Mouse (Mus musculus) liver, postnatal 0 days (tissue): ENCODE results near the gene Pgk1. TPM values are rescaled to one million over a fixed set of nuclear protein-coding genes. Genes with fewer than 3 reads are reported as not detected.

Experiments
- ATAC-seq: fragments of 200-750 bp; cut with Nextera tagmentation; 2 replicates; pipeline ENCODE4 v1.8.0; 2017; ENCODE audit warnings: mild to moderate bottlenecking, moderate library complexity
- DNase-seq: peaks from one replicate; pipeline ENCODE4 v3.0.0-alpha.2; 2016
- H3K27ac ChIP-seq: fragments of 300-500 bp; sonication (generic); 2 replicates; pipeline ENCODE4 v1.5.1; 2014; ENCODE audit warnings: antibody characterized with exemption, moderate library complexity, mild to moderate bottlenecking, low read depth
- H3K27me3 ChIP-seq: fragments of 300-500 bp; sonication (generic); 2 replicates; pipeline ENCODE4 v1.6.1; 2014; ENCODE audit warnings: low read length, control low read depth, mixed read lengths; ENCODE audit not compliant: insufficient read depth
- H3K36me3 ChIP-seq: fragments of 300-500 bp; sonication (generic); replicated peaks from 2 replicates; pipeline ENCODE4 v1.6.1; 2014; ENCODE audit warnings: mild to moderate bottlenecking, control low read depth, low read length, moderate library complexity, mixed read lengths; ENCODE audit not compliant: insufficient read depth
- H3K4me1 ChIP-seq: fragments of 300-500 bp; sonication (generic); 2 replicates; pipeline ENCODE4 v1.6.1; 2014; ENCODE audit warnings: antibody characterized with exemption, mild to moderate bottlenecking, control low read depth; ENCODE audit not compliant: insufficient read depth
- H3K4me2 ChIP-seq: fragments of 300-500 bp; sonication (generic); 2 replicates; pipeline ENCODE4 v1.6.1; 2014; ENCODE audit warnings: low read depth, mild to moderate bottlenecking, low read length, moderate library complexity, mixed read lengths
- H3K4me3 ChIP-seq: fragments of 300-500 bp; sonication (generic); 2 replicates; pipeline ENCODE4 v1.5.1; 2014; ENCODE audit warnings: low read depth, low read length
- H3K9ac ChIP-seq: fragments of 300-500 bp; sonication (generic); replicated peaks from 2 replicates; pipeline ENCODE4 v1.6.1; 2014; ENCODE audit warnings: mild to moderate bottlenecking, moderate library complexity
- H3K9me3 ChIP-seq: fragments of 300-500 bp; sonication (generic); 2 replicates; pipeline ENCODE4 v1.6.1; 2016; ENCODE audit warnings: mild to moderate bottlenecking, control low read depth, low read length, mixed read lengths
- CTCF ChIP-seq: sonication (generic); IDR thresholded peaks from 2 replicates; pipeline ENCODE4 v1.5.1; 2016; ENCODE audit warnings: antibody characterized with exemption, low read depth
- EP300 ChIP-seq: IDR thresholded peaks from 2 replicates; pipeline ENCODE4 v1.6.1; 2016; ENCODE audit warnings: antibody characterized with exemption, low read depth, mild to moderate bottlenecking
- WGBS: fragments of 180-500 bp; shearing (Covaris S2); extraction: QIAGEN DNeasy Blood & Tissue Kit; methylation state at CpG from one replicate; pipeline ENCODE4 v1.1.7; 2014; ENCODE audit not compliant: insufficient replicate concordance; 5-methylcytosine and 5-hydroxymethylcytosine counted together
- polyA plus RNA-seq: library from polyadenylated mRNA; unstranded; fragments of >200 nt; fragmentation: Nextera tagmentation; extraction: Ambion mirVana; gene quantifications from 2 replicates; pipeline ENCODE4 v1.2.1, GENCODE M21; 2015

The Pgk1 gene
- polyA plus RNA-seq, 1 experiment from 2014 or later: 201 TPM

GRCm38 (mm10) chrX:106197308-106197707 lies 10.4 kb downstream of the Pgk1 start:
- DNase-seq: no peak
- TF ChIP-seq CTCF (peak; percentile 53), EP300 (no peak)
- Histone ChIP-seq H3K27me3 (no peaks in the 10 kb centered on the region), H3K27ac (no peak overlapping the region), H3K4me3 (no peak overlapping the region), H3K4me1 (no peaks in the 10 kb centered on the region), H3K36me3 (peaks cover 16% of the 10 kb centered on the region), H3K9me3 (no peaks in the 10 kb centered on the region), H3K4me2 (no peak overlapping the region), H3K9ac (no peak overlapping the region)
- no peak for ATAC-seq
- WGBS: 64% methylated on average over 5 of the region's 5 CpGs

GRCm38 (mm10) chrX:106198904-106199303 lies 12.0 kb downstream of the Pgk1 start:
- H3K36me3 ChIP-seq: peaks cover 12% of the 10 kb centered on the region

GRCm38 (mm10) chrX:106209100-106209499 lies 22.2 kb downstream of the Pgk1 start:
- Histone ChIP-seq H3K4me3 (no peak overlapping the region), H3K27ac (no peak overlapping the region), H3K27me3 (no peaks in the 10 kb centered on the region), H3K36me3 (no peaks in the 10 kb centered on the region), H3K9ac (no peak overlapping the region), H3K4me2 (no peak overlapping the region), H3K9me3 (no peaks in the 10 kb centered on the region), H3K4me1 (no peaks in the 10 kb centered on the region)
- DNase-seq: no peak
- ATAC-seq: no peak
- no peak for TF ChIP-seq EP300
- WGBS: 87% methylated on average over 2 of the region's 2 CpGs

More at GRCm38 (mm10) chrX:106198904-106199303, 12.0 kb downstream of the Pgk1 start:
- Histone ChIP-seq H3K4me1 (no peaks in the 10 kb centered on the region), H3K9ac (no peak overlapping the region), H3K4me2 (no peak overlapping the region), H3K27me3 (no peaks in the 10 kb centered on the region), H3K4me3 (no peak overlapping the region), H3K9me3 (no peaks in the 10 kb centered on the region), H3K27ac (no peak overlapping the region)
- DNase-seq (no peak), ATAC-seq (no peak)
- peak; percentile 47 for TF ChIP-seq CTCF
- no peak for TF ChIP-seq EP300
- 67% methylated on average over 5 of the region's 5 CpGs for WGBS

GRCm38 (mm10) chrX:106219171-106220032 lies 32.5 kb downstream of the Pgk1 start:
- Histone ChIP-seq H3K9ac (peak overlapping the region; percentile 67), H3K27ac (no peak overlapping the region), H3K9me3 (no peaks in the 10 kb centered on the region), H3K4me3 (peak overlapping the region; percentile 67), H3K4me2 (peak overlapping the region; percentile 82), H3K36me3 (no peaks in the 10 kb centered on the region), H3K27me3 (no peaks in the 10 kb centered on the region), H3K4me1 (no peaks in the 10 kb centered on the region)
- 18% methylated on average over 47 of the region's 60 CpGs for WGBS
- peak; percentile 91 for ATAC-seq
- peak; percentile 68 for DNase-seq
- TF ChIP-seq CTCF: no peak
- no peak for TF ChIP-seq EP300

- DNase-seq (no peak), ATAC-seq (no peak)
- 92% methylated on average over 25 of the region's 25 CpGs for WGBS
- no peaks in the 10 kb centered on the region for H3K36me3 ChIP-seq
- peak within 1 kb of the TSS; percentile 67 for H3K4me3 ChIP-seq
- H3K9me3 ChIP-seq: no peaks in the 10 kb centered on the region
- H3K27me3 ChIP-seq: no peaks in the 10 kb centered on the region
- peak within 1 kb of the TSS; percentile 82 for H3K4me2 ChIP-seq
- H3K9ac ChIP-seq: no peak within 1 kb of the TSS
- TF ChIP-seq CTCF (no peak), EP300 (no peak)
- no peak within 1 kb of the TSS for H3K27ac ChIP-seq
- no peaks in the 10 kb centered on the region for H3K4me1 ChIP-seq
Observed at GRCm38 (mm10) chrX:106221058-106221457, 34.2 kb downstream of the Pgk1 start, which contains the start of gene Taf9b. Taf9b (minus strand) TSS chrX:106221158.

Other genes with a start within 250 kb of the Pgk1 start
- 21.7 and 22.3 TPM in 2 replicates for gene Magt1, start 175.2 kb upstream of the Pgk1 start, polyA plus RNA-seq
- gene Cox7b, start 171.4 kb upstream of the Pgk1 start, polyA plus RNA-seq: 537 and 543 TPM in 2 replicates
- gene Atp7a, start 159.8 kb upstream of the Pgk1 start, polyA plus RNA-seq: 3.1 and 4.9 TPM in 2 replicates
- 1.2 and 1.5 TPM in 2 replicates for gene Tlr13, start 43.9 kb upstream of the Pgk1 start, polyA plus RNA-seq
- 2.4 and 2.5 TPM in 2 replicates for gene Taf9b, start 34.1 kb downstream of the Pgk1 start, polyA plus RNA-seq
- not detected in 2 replicates for gene Fnd3c2, start 68.3 kb downstream of the Pgk1 start, polyA plus RNA-seq